Mouse (Mus musculus) hindbrain, embryonic 11.5 days (tissue): ENCODE measurements around the gene Ccdc120. TPM values are rescaled to one million over a fixed set of nuclear protein-coding genes. Genes with fewer than 3 reads are reported as not detected.

Source experiments
- ATAC-seq: fragments of 200-750 bp; cut with Nextera tagmentation; 2 replicates; pipeline ENCODE4 v1.8.0; 2017; ENCODE audit warnings: mild to moderate bottlenecking, moderate TSS enrichment, moderate library complexity; ENCODE audit not compliant: low FRiP score
- DNase-seq: peaks from one replicate; pipeline ENCODE4 v3.0.0-alpha.2; 2015; ENCODE audit warnings: low spot score
- H3K27ac ChIP-seq: fragments of 300-500 bp; sonication (generic); 2 replicates; pipeline ENCODE4 v1.5.1; 2014; ENCODE audit warnings: mild to moderate bottlenecking, low read depth, low read length
- H3K27me3 ChIP-seq: fragments of 300-500 bp; sonication (generic); 2 replicates; pipeline ENCODE4 v1.6.1; 2014; ENCODE audit warnings: mild to moderate bottlenecking, low read length, moderate library complexity, mixed read lengths; ENCODE audit not compliant: control insufficient read depth, insufficient read depth
- H3K36me3 ChIP-seq: fragments of 300-500 bp; sonication (generic); 2 replicates; pipeline ENCODE4 v1.6.1; 2014; ENCODE audit warnings: mild to moderate bottlenecking, low read length, moderate library complexity, mixed read lengths; ENCODE audit not compliant: control insufficient read depth, insufficient read depth
- H3K4me1 ChIP-seq: fragments of 300-500 bp; sonication (generic); replicated peaks from 2 replicates; pipeline ENCODE4 v1.6.1; 2014; ENCODE audit warnings: low read length, mixed read lengths; ENCODE audit not compliant: control insufficient read depth, insufficient read depth
- H3K4me2 ChIP-seq: fragments of 300-500 bp; sonication (generic); replicated peaks from 2 replicates; pipeline ENCODE4 v1.6.1; 2014; ENCODE audit warnings: mild to moderate bottlenecking, low read depth, low read length
- H3K4me3 ChIP-seq: fragments of 300-500 bp; sonication (generic); 2 replicates; pipeline ENCODE4 v1.5.1; 2014; ENCODE audit warnings: low read depth, low read length
- H3K9ac ChIP-seq: fragments of 300-500 bp; sonication (generic); 2 replicates; pipeline ENCODE4 v1.6.1; 2014; ENCODE audit warnings: low read depth, low read length
- H3K9me3 ChIP-seq: fragments of 300-500 bp; sonication (generic); 2 replicates; pipeline ENCODE4 v1.6.1; 2016; ENCODE audit warnings: low read length; ENCODE audit not compliant: control insufficient read depth
- WGBS: fragments of 180-500 bp; shearing (Covaris S2); extraction: QIAGEN DNeasy Blood & Tissue Kit; methylation state at CpG from one replicate; pipeline ENCODE4 v1.1.7; 2014; 5-methylcytosine and 5-hydroxymethylcytosine counted together
- polyA plus RNA-seq: library from polyadenylated mRNA; unstranded; fragments of >200 nt; fragmentation: Nextera tagmentation; extraction: Ambion mirVana; gene quantifications from 2 replicates; pipeline ENCODE4 v1.2.1, GENCODE M21; 2014

Ccdc120 gene
- polyA plus RNA-seq, 1 experiment from 2014 or later, result 21.5 TPM

DNA sequence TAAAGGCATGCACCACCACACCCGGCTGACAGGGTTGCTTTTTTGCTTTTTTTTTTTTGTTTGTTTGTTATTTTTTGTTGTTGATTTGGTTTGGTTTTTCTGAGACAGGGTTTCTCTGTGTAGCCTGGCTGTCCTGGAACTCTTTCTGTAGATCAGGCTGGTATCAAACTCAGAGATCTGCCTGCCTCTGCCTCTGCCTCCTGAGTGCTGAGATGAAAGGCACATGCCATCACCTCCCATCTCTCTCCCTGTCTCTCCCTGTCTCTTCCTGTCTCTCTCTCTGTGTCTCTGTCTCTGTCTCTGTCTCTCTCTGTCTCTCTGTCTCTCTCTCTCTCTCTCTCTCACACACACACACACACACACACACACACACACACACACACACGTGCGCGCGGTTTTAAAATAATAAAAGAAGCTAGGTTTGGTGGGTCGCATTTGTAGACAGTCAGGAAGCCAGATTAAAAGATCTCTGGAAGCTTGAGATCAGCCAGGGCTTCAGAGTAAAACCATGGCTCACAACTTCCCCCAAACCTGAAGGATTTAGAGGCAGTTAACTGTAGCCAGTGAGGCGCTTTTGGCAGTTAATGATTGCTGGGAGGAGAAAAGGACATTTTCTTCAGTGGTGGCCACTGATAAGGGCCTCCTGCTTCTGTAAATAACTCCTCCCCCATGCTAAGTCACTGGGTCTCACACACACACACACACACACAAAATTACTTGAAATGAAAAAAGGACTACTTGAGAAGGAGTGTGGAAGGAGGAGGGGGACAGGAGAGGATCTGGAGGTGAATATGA, 27.9 kb upstream of the Ccdc120 start:
- no peaks in the 10 kb centered on the region for H3K27me3 ChIP-seq
- no peak overlapping the region for H3K27ac ChIP-seq
- H3K4me2 ChIP-seq, result no peak overlapping the region
- H3K9ac ChIP-seq, result no peak overlapping the region
- ATAC-seq (no peak), DNase-seq (no peak)
- WGBS, result 73% methylated on average over 7 of the region's 7 CpGs
- H3K4me3 ChIP-seq, result no peak overlapping the region
- H3K36me3 ChIP-seq, result no peaks in the 10 kb centered on the region
- no peaks in the 10 kb centered on the region for H3K4me1 ChIP-seq
- no peaks in the 10 kb centered on the region for H3K9me3 ChIP-seq

DNA sequence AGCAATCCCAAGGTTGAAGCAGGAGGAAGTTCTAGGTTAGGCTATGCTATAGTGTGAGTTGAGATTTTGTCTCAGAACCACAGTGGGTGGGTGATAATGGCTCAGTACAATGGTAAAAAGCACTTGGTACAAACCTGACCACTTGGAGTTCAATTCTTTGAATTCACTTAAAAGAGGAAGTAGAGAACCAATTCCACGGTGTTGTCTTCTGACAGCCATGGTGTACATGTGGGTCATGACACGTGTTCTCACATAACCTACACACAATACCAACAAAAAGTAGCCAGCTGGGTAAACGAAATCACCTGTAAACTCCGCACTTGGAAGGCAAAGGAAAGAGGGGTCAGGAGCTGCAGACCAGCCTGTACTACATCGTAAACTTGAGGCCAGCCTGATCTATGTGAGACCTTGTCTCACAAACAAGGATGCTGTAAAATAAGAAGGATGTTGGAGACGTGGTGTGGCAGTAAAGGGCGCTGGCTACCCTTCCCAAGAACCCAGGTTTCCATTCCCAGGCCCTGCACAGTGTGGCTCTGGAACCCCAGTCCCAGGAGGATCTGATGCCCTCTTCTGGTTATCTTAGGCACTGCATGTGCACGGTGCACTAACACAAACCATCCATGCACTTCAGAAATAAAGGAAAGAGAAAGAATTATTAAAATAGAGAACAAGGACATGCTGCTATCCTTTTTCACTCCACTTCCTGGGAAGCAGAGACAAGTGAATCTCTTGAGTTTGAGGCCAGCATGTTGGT, 25.8 kb upstream of the Ccdc120 start:
- Histone ChIP-seq H3K4me3 (no peak overlapping the region), H3K36me3 (no peaks in the 10 kb centered on the region), H3K9ac (no peak overlapping the region), H3K9me3 (no peaks in the 10 kb centered on the region), H3K27me3 (no peaks in the 10 kb centered on the region), H3K27ac (no peak overlapping the region), H3K4me1 (no peaks in the 10 kb centered on the region), H3K4me2 (no peak overlapping the region)
- DNase-seq, result peak; percentile 68
- ATAC-seq, result peak; percentile 61; the same call in 1 of the 2 replicates
- WGBS, result 55% methylated on average over 8 of the region's 8 CpGs

GRCm38 (mm10) chrX:7775501-7776205, 24.9 kb upstream of the Ccdc120 start:
- no peaks in the 10 kb centered on the region for H3K4me1 ChIP-seq
- ATAC-seq (no peak), DNase-seq (no peak)
- no peaks in the 10 kb centered on the region for H3K27me3 ChIP-seq
- WGBS, result 76% methylated on average over 9 of the region's 9 CpGs
- H3K4me2 ChIP-seq, result no peak overlapping the region
- H3K4me3 ChIP-seq, result no peak overlapping the region
- no peak overlapping the region for H3K27ac ChIP-seq
- no peaks in the 10 kb centered on the region for H3K36me3 ChIP-seq
- H3K9ac ChIP-seq, result no peak overlapping the region
- H3K9me3 ChIP-seq, result no peaks in the 10 kb centered on the region

DNA sequence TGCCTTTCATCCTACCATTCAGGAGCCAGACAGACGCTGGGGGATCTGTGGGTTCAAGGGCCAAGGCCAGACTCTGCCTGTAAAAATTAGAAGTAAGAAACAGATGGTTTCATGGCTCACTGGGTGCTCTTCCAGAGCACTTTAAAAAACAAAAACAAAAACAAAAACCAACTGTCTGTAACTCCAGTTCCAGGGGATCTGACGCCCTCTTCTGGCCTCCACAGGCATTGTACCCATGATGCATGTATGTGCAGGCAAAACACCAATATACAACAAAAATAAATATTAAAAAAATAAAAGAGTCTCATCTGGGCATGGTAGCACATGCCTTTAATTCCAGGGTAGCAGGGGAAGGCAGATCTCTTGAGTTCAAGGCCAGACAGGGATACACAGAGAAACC, 22.1 kb upstream of the Ccdc120 start:
- Histone ChIP-seq H3K4me3 (no peak overlapping the region), H3K9me3 (no peaks in the 10 kb centered on the region), H3K4me1 (no peaks in the 10 kb centered on the region), H3K36me3 (no peaks in the 10 kb centered on the region), H3K27me3 (no peaks in the 10 kb centered on the region), H3K4me2 (no peak overlapping the region), H3K9ac (no peak overlapping the region), H3K27ac (no peak overlapping the region)
- 57% methylated on average over 2 of the region's 2 CpGs for WGBS
- no peak for ATAC-seq
- peak; percentile 14 for DNase-seq

DNA sequence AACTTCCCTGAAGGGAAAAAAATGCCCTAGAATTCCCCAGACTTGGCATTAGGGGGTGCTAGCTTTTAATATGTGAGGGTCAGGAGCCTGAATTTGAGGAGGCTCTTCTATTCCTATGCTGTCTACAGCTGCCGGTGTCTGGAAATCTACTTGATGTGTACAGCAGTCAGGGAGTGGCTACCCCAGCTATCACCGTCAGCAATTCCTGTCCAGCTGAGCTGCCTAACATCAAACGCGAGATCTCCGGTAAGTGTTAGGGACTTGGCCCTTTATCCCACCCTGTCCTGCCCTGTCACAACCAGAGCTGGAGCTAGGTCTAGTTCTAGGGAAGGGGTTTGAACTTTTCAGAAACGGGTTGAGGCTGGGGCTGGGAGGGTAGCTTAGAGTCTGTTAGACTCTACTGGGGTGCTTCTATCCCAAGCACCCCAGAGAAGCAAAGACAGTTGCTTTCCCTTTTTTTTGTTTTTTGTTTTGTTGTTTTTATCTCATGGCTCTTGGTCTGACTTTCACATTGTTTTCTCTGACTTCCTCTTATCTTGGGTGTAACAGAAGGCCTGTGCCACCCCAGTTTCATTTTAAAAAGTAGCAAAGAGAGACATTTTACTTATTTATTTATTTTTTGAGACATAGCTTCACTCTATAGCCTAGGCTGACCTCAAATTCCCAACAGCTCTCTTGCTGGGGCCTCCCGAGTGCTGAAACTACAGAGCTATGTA, 18.8 kb upstream of the Ccdc120 start:
- Histone ChIP-seq H3K36me3 (no peaks in the 10 kb centered on the region), H3K9ac (no peak overlapping the region), H3K4me2 (no peak overlapping the region), H3K4me3 (no peak overlapping the region), H3K27ac (no peak overlapping the region), H3K9me3 (no peaks in the 10 kb centered on the region), H3K4me1 (no peaks in the 10 kb centered on the region), H3K27me3 (no peaks in the 10 kb centered on the region)
- DNase-seq (no peak), ATAC-seq (no peak)
- 85% methylated on average over 7 of the region's 7 CpGs for WGBS

DNA sequence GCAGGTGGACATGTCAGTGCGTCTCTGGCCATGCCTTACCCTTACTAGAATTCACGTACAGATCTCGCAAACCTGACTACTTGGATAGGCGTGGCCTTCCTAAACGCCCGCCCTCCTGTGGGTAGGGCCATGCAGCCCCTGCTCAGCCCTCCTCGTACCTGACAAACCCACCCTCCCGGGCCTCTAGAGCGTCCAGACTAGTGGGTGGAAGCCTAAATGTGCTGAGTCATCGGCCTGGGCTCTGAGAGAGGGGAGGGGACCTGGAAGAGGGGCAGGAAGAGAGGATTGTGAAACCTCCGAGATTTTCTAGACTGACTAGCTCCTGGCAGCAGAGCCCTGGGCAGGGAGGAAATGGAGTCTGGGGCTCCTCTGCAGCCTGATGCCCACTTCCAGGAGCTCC, 15.1 kb upstream of the Ccdc120 start:
- H3K9ac ChIP-seq, result no peak overlapping the region
- H3K4me2 ChIP-seq, result peak overlapping the region; percentile 64
- no peaks in the 10 kb centered on the region for H3K9me3 ChIP-seq
- WGBS, result 10% methylated on average over 11 of the region's 11 CpGs
- no peaks in the 10 kb centered on the region for H3K4me1 ChIP-seq
- DNase-seq, result peak; percentile 28
- no peaks in the 10 kb centered on the region for H3K36me3 ChIP-seq
- no peak overlapping the region for H3K27ac ChIP-seq
- H3K4me3 ChIP-seq, result peak overlapping the region; percentile 65
- no peak for ATAC-seq
- no peaks in the 10 kb centered on the region for H3K27me3 ChIP-seq

DNA sequence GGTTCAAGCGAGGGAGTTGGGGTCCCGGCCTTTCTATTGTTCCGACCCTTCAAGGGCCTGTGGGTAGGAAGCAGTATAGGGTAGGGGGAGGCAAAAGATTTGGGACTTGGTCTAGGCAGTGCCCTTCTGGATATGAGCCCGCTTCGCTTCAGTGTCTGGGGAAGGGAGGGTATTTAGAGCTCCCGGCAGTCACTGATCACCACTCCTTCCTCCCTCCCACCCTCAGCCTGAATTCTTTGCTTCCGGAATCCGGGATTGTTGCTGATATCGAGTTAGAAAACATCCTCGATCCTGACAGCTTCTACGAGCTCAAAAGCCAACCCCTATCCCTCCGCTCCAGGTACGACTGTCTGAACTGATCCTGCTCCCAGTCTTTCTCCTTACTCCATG, 14.6 kb upstream of the Ccdc120 start:
- Histone ChIP-seq H3K4me2 (peak overlapping the region; percentile 64), H3K4me3 (peak overlapping the region; percentile 65), H3K36me3 (no peaks in the 10 kb centered on the region), H3K27me3 (no peaks in the 10 kb centered on the region), H3K4me1 (no peaks in the 10 kb centered on the region), H3K9me3 (no peaks in the 10 kb centered on the region), H3K27ac (no peak overlapping the region), H3K9ac (no peak overlapping the region)
- DNase-seq (peak; percentile 6), ATAC-seq (no peak)
- 24% methylated on average over 12 of the region's 13 CpGs for WGBS

DNA sequence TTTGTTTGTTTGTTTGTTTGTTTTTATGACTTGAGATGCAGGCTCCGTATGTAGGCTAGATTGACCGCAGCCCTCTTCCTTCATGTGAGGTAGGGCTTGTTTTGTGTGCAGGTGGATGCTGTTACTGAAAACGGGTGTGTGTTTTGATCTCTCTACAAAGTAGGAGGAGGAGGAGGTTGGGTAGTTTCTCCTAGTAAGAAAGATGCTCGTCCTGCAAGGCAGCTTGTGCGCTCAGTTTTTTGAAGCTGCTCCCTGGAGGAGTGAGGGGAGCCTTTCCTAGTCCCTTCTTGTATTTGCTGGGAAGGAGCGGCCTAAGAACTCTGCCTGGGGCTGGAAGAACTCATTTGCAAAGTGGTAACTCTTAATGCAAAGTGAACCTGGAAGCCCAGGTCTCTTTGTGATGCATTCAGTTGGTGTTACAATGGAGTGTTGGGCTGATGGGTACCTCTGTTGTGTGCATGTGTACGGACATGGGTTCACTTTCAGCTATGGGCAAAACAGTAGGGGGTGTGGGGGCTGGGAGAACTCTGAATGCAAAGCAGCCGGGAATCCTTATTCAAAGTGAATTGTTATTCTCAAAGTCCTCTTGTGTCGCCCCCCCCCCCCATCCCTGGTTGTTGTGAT, 14.1 kb upstream of the Ccdc120 start:
- WGBS, result 17% methylated on average over 9 of the region's 9 CpGs
- no peak overlapping the region for H3K27ac ChIP-seq
- H3K4me1 ChIP-seq, result no peaks in the 10 kb centered on the region
- no peak overlapping the region; the same call in 1 of the 2 replicates for H3K9ac ChIP-seq
- peak; percentile 5 for DNase-seq
- no peaks in the 10 kb centered on the region for H3K36me3 ChIP-seq
- H3K9me3 ChIP-seq, result no peaks in the 10 kb centered on the region
- peak overlapping the region; percentile 65 for H3K4me3 ChIP-seq
- ATAC-seq, result no peak
- peak overlapping the region; percentile 64 for H3K4me2 ChIP-seq
- no peaks in the 10 kb centered on the region for H3K27me3 ChIP-seq
